Mouse (Mus musculus) liver, embryonic 18 days (tissue): ENCODE data around the gene Ptdss2. TPM values are rescaled to one million over a fixed set of nuclear protein-coding genes. Genes with fewer than 3 reads are reported as not detected.

Experiments used
- polyA plus RNA-seq: library from polyadenylated mRNA; depleted of rRNA; stranded (reverse); fragments of >200 nt; gene quantifications from 2 replicates; pipeline ENCODE4 v1.2.3, GENCODE M21; 2012; rRNA removed

Ptdss2 gene
- 41.9 and 44.3 TPM in 2 replicates for polyA plus RNA-seq

GRCm38 (mm10) chr7:141122245-141122644 lies at the start of gene Ptdss2:
TSS of gene Ptdss2 (plus strand) at chr7:141122382.

GRCm38 (mm10) chr7:141077841-141078240 lies 44.3 kb upstream of the Ptdss2 start, which contains the start of gene Pkp3:
TSS of gene Pkp3 (plus strand) at chr7:141078218.

DNA sequence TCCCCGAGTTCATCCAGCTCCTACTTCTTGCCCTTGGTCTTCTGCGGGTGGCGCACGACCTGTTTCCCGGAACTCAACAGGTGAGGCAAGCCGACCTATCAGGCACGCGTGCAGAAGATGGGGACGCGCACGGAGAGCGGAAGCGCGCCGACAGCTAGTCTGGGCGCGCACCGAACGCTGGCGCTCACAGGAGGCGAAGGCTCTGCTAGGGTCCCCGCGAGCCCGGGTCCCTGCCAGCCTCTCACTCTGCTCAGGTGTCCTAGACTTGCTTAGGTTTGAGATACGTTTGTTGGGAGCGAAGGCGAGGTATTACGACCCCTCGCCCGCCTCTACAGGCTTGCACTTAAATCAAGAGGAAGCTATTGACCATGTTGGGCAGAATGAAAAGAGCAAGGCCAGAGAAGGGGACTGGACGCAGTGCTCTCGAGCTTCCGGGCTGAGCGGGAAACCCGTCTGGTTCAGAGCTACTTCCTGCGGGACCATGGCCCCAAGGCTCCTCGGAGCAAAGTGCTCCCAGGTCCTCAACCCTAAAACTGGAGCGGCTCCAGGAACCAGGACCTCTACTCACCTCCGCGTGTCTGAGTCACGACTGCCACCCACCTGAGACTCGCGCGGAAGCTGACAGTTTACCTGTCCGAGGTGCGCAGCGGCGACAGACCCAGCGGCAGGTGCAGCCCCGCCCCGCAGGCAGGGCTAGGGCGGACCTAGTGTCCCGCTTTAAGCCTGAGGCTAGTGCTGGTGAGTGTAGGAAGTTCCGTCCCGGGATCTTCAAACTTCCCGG lies 22.1 kb upstream of the Ptdss2 start, which contains the start of gene Sigirr:
TSS of gene Sigirr (minus strand) at position 662 of the 781 bp plus-strand sequence.

DNA sequence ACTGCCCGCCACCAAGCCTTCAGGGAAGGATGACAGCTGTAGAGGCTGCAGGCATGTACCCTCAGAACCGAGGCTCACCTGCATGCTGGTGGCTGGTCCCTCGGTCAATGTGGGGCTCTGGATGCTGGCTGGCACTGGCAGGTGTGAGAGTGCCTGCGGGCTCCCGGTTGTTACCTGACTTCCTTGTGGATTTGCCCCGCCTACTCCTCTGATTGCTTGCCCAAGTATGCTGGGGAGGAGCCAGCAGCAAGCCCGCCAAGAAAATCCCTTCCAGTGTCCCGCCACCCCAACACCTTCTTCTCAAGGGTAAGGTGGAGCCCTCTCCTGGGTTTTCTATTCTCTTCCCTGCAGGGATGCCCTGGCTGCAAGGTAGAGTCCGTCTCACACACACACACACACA lies 4.5 kb upstream of the Ptdss2 start, which contains the start of gene Ano9:
TSS of gene Ano9 (minus strand) at position 171 of the 400 bp plus-strand sequence.

GRCm38 (mm10) chr7:141172116-141173006 lies 50.2 kb downstream of the Ptdss2 start, which contains the start of gene Rnh1:
TSS of gene Rnh1 (minus strand) at chr7:141172857.

DNA sequence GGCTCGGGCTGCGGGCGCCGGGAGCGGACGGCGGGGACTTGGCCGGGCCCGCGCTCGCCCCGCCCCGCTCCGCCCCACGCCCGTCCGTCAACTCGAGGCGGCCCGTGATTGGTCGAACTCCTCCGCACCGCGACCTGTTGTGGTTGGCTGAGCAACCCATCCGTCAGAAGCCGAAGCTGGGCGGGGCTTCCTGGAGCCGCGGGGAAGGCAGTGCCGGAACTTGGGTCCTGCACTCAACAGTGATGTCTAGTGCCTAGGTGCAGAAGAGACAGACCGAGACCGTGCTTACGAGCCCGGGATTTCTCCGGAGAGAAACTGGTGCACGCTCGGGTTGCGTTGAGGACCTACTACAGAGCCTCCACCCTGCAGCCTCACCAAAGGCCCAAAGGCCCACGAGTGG lies 71.8 kb downstream of the Ptdss2 start, which contains the start of the genes Hras and Lrrc56:
TSS of gene Hras (minus strand) at position 58 of the 400 bp plus-strand sequence.
TSS of gene Lrrc56 (plus strand) at position 210 of the 400 bp plus-strand sequence.

Other genes starting within 250 kb of the Ptdss2 start
- 36.4 TPM in 2 replicates for gene Psmd13, start 240.4 kb upstream of the Ptdss2 start, polyA plus RNA-seq
- 46.5 and 51.9 TPM in 2 replicates for gene Sirt3, start 240.1 kb upstream of the Ptdss2 start, polyA plus RNA-seq
- gene Cox8b, start 221.9 kb upstream of the Ptdss2 start, polyA plus RNA-seq, result 0.19 and 0.20 TPM in 2 replicates
- 61.4 and 61.9 TPM in 2 replicates for gene Nlrp6, start 201.5 kb upstream of the Ptdss2 start, polyA plus RNA-seq
- 12.3 and 13.2 TPM in 2 replicates for gene Pgghg, start 181.0 kb upstream of the Ptdss2 start, polyA plus RNA-seq
- gene Ifitm5, start 172.1 kb upstream of the Ptdss2 start, polyA plus RNA-seq, result 0.67 and 0.85 TPM in 2 replicates
- gene Gm45717, start 166.4 kb upstream of the Ptdss2 start, polyA plus RNA-seq, result 0.14 TPM in 1 of 2 replicates, not detected in the other
- 552 and 564 TPM in 2 replicates for gene Ifitm2, start 166.4 kb upstream of the Ptdss2 start, polyA plus RNA-seq
- 53.0 and 54.4 TPM in 2 replicates for gene Ifitm1, start 155.2 kb upstream of the Ptdss2 start, polyA plus RNA-seq
- 164 and 239 TPM in 2 replicates for gene Ifitm3, start 111.6 kb upstream of the Ptdss2 start, polyA plus RNA-seq
- gene Ifitm6, start 104.5 kb upstream of the Ptdss2 start, polyA plus RNA-seq, result 193 and 325 TPM in 2 replicates
- gene Gm17387, start 93.3 kb upstream of the Ptdss2 start, polyA plus RNA-seq, result not detected in 2 replicates
- 0.46 and 0.61 TPM in 2 replicates for gene B4galnt4, start 61.3 kb upstream of the Ptdss2 start, polyA plus RNA-seq
- gene Pkp3, start 44.2 kb upstream of the Ptdss2 start, polyA plus RNA-seq, result 0.74 and 0.85 TPM in 2 replicates
- 17.1 and 19.8 TPM in 2 replicates for gene Sigirr, start 21.8 kb upstream of the Ptdss2 start, polyA plus RNA-seq
- 7.8 and 10.3 TPM in 2 replicates for gene Ano9, start 4.6 kb upstream of the Ptdss2 start, polyA plus RNA-seq
- 45.4 and 45.9 TPM in 2 replicates for gene Rnh1, start 50.5 kb downstream of the Ptdss2 start, polyA plus RNA-seq
- 39.5 and 41.3 TPM in 2 replicates for gene Hras, start 71.6 kb downstream of the Ptdss2 start, polyA plus RNA-seq
- gene Lrrc56, start 71.8 kb downstream of the Ptdss2 start, polyA plus RNA-seq, result 3.1 and 3.4 TPM in 2 replicates
- 2.5 and 2.6 TPM in 2 replicates for gene Lmntd2, start 91.7 kb downstream of the Ptdss2 start, polyA plus RNA-seq
- 29.2 and 33.5 TPM in 2 replicates for gene Rassf7, start 93.5 kb downstream of the Ptdss2 start, polyA plus RNA-seq
- gene Phrf1, start 106.4 kb downstream of the Ptdss2 start, polyA plus RNA-seq, result 6.8 and 9.2 TPM in 2 replicates
- gene Irf7, start 144.1 kb downstream of the Ptdss2 start, polyA plus RNA-seq, result 54.2 and 82.1 TPM in 2 replicates
- gene Cdhr5, start 154.4 kb downstream of the Ptdss2 start, polyA plus RNA-seq, result 0.13 and 0.29 TPM in 2 replicates
- gene Sct, start 156.8 kb downstream of the Ptdss2 start, polyA plus RNA-seq, result 0.12 and 0.37 TPM in 2 replicates
- gene Drd4, start 169.6 kb downstream of the Ptdss2 start, polyA plus RNA-seq, result not detected in 2 replicates
- 5.7 and 6.8 TPM in 2 replicates for gene Deaf1, start 205.3 kb downstream of the Ptdss2 start, polyA plus RNA-seq
- 11.9 and 13.7 TPM in 2 replicates for gene Tmem80, start 205.4 kb downstream of the Ptdss2 start, polyA plus RNA-seq
- 35.8 and 50.7 TPM in 2 replicates for gene Eps8l2, start 216.5 kb downstream of the Ptdss2 start, polyA plus RNA-seq